Mouse (Mus musculus) lung, postnatal 0 days (tissue): ENCODE measurements around the gene 6030408B16Rik. TPM values are rescaled to one million over a fixed set of nuclear protein-coding genes. Genes with fewer than 3 reads are reported as not detected.

Experiments
- ATAC-seq: fragments of 200-750 bp; cut with Nextera tagmentation; 2 replicates; pipeline ENCODE4 v1.8.0; 2017; ENCODE audit warnings: moderate library complexity
- DNase-seq: peaks from one replicate; pipeline ENCODE4 v3.0.0-alpha.2; 2016; ENCODE audit warnings: low spot score
- H3K27ac ChIP-seq: fragments of 300-500 bp; sonication (generic); 2 replicates; pipeline ENCODE4 v1.5.1; 2014; ENCODE audit warnings: antibody characterized with exemption, mild to moderate bottlenecking, low read length, mixed read lengths
- H3K27me3 ChIP-seq: fragments of 300-500 bp; sonication (generic); replicated peaks from 2 replicates; pipeline ENCODE4 v1.6.1; 2014; ENCODE audit warnings: low read length, mixed read lengths; ENCODE audit not compliant: insufficient read depth
- H3K36me3 ChIP-seq: fragments of 300-500 bp; sonication (generic); 2 replicates; pipeline ENCODE4 v1.6.1; 2014; ENCODE audit warnings: low read length, mixed read lengths; ENCODE audit not compliant: insufficient read depth
- H3K4me1 ChIP-seq: fragments of 300-500 bp; sonication (generic); 2 replicates; pipeline ENCODE4 v1.6.1; 2014; ENCODE audit warnings: antibody characterized with exemption, low read depth, low read length, mixed read lengths; ENCODE audit not compliant: insufficient read depth
- H3K4me2 ChIP-seq: fragments of 300-500 bp; sonication (generic); replicated peaks from 2 replicates; pipeline ENCODE4 v1.6.1; 2014; ENCODE audit warnings: low read depth, mild to moderate bottlenecking, low read length, moderate library complexity, mixed read lengths
- H3K4me3 ChIP-seq: fragments of 300-500 bp; sonication (generic); 2 replicates; pipeline ENCODE4 v1.5.1; 2014; ENCODE audit warnings: low read depth, low read length
- H3K9ac ChIP-seq: fragments of 300-500 bp; sonication (generic); replicated peaks from 2 replicates; pipeline ENCODE4 v1.6.1; 2014; ENCODE audit warnings: low read depth, mild to moderate bottlenecking
- H3K9me3 ChIP-seq: fragments of 300-500 bp; sonication (generic); 2 replicates; pipeline ENCODE4 v1.6.1; 2016; ENCODE audit warnings: low read length, mixed read lengths
- CTCF ChIP-seq: IDR thresholded peaks from 2 replicates; pipeline ENCODE4 v1.5.1; 2016; ENCODE audit warnings: antibody characterized with exemption, mild to moderate bottlenecking
- EP300 ChIP-seq: IDR thresholded peaks from 2 replicates; pipeline ENCODE4 v1.6.1; 2016; ENCODE audit warnings: antibody characterized with exemption, mild to moderate bottlenecking, control low read depth
- WGBS: fragments of 180-500 bp; shearing (Covaris S2); extraction: QIAGEN DNeasy Blood & Tissue Kit; methylation state at CpG from one replicate; pipeline ENCODE4 v1.1.7; 2014; 5-methylcytosine and 5-hydroxymethylcytosine counted together
- polyA plus RNA-seq: library from polyadenylated mRNA; unstranded; fragments of >200 nt; fragmentation: Nextera tagmentation; extraction: Ambion mirVana; gene quantifications from 2 replicates; pipeline ENCODE4 v1.2.1, GENCODE M21; 2015

6030408B16Rik gene
- polyA plus RNA-seq, 1 experiment from 2014 or later, result 74.9 TPM

GRCm38 (mm10) chr15:101318889-101319765, 26.1 kb downstream of the 6030408B16Rik start:
- Histone ChIP-seq H3K9me3 (no peaks in the 10 kb centered on the region), H3K4me3 (no peak overlapping the region), H3K27ac (peak overlapping the region; percentile 9; the same call in 1 of the 2 replicates), H3K4me2 (no peak overlapping the region), H3K4me1 (no peaks in the 10 kb centered on the region; the same call in 1 of the 2 replicates), H3K27me3 (no peaks in the 10 kb centered on the region), H3K36me3 (no peaks in the 10 kb centered on the region), H3K9ac (no peak overlapping the region)
- WGBS, result 49% methylated on average over 14 of the region's 14 CpGs
- ATAC-seq (no peak), DNase-seq (no peak)
- TF ChIP-seq CTCF (no peak), EP300 (no peak)

GRCm38 (mm10) chr15:101320010-101320617, 27.1 kb downstream of the 6030408B16Rik start:
- TF ChIP-seq CTCF (no peak), EP300 (no peak)
- Histone ChIP-seq H3K9ac (no peak overlapping the region), H3K36me3 (no peaks in the 10 kb centered on the region), H3K9me3 (no peaks in the 10 kb centered on the region), H3K27ac (peak overlapping the region; percentile 43; the same call in 1 of the 2 replicates), H3K27me3 (no peaks in the 10 kb centered on the region), H3K4me2 (no peak overlapping the region), H3K4me3 (no peak overlapping the region), H3K4me1 (no peaks in the 10 kb centered on the region; the same call in 1 of the 2 replicates)
- ATAC-seq (no peak), DNase-seq (no peak)
- 58% methylated on average over 6 of the region's 6 CpGs for WGBS

DNA sequence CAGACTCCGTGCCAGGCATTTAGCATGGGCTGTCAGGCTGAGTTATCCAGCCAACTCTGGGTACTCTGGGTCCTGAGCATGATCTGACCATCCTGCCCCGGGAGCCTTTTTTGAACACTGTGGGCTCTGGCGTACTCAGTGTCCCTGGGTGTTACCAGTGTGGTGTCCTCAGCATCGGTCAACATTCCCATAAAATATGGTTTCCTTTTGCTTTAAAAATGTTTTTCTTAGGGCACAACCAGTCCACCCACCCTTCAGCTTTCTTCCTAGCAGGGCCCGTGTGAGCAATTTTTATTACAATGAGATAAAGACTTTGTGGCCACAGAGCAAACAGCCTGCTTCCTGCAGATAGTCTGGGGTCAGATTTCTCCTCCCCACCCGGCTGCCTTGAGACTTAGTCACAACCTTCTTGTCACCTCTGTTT, 27.6 kb downstream of the 6030408B16Rik start:
- ATAC-seq (peak; percentile 46), DNase-seq (peak; percentile 68)
- Histone ChIP-seq H3K9ac (no peak overlapping the region), H3K4me3 (no peak overlapping the region), H3K9me3 (no peaks in the 10 kb centered on the region), H3K4me2 (no peak overlapping the region), H3K36me3 (no peaks in the 10 kb centered on the region), H3K27ac (peak overlapping the region; percentile 43; the same call in 1 of the 2 replicates), H3K27me3 (no peaks in the 10 kb centered on the region), H3K4me1 (no peaks in the 10 kb centered on the region; the same call in 1 of the 2 replicates)
- TF ChIP-seq CTCF (no peak), EP300 (peak; percentile 94)
- WGBS, result 33% methylated on average over 6 of the region's 6 CpGs

- no peak for TF ChIP-seq CTCF
- no peak for TF ChIP-seq EP300
- no peaks in the 10 kb centered on the region; the same call in 1 of the 2 replicates for H3K4me1 ChIP-seq
- WGBS, result 22% methylated on average over 5 of the region's 5 CpGs
- no peak overlapping the region for H3K27ac ChIP-seq
- DNase-seq (no peak), ATAC-seq (no peak)
- no peak overlapping the region; the same call in 1 of the 2 replicates for H3K9ac ChIP-seq
- H3K4me2 ChIP-seq, result no peak overlapping the region
- no peaks in the 10 kb centered on the region for H3K36me3 ChIP-seq
- no peaks in the 10 kb centered on the region for H3K9me3 ChIP-seq
- H3K4me3 ChIP-seq, result no peak overlapping the region
- no peaks in the 10 kb centered on the region for H3K27me3 ChIP-seq
Observed at GRCm38 (mm10) chr15:101321126-101321525, 28.1 kb downstream of the 6030408B16Rik start.

GRCm38 (mm10) chr15:101322106-101322505, 29.1 kb downstream of the 6030408B16Rik start:
- TF ChIP-seq EP300, result no peak
- TF ChIP-seq CTCF, result no peak
- H3K36me3 ChIP-seq, result no peaks in the 10 kb centered on the region
- no peaks in the 10 kb centered on the region for H3K4me1 ChIP-seq
- H3K4me2 ChIP-seq, result no peak overlapping the region
- H3K9me3 ChIP-seq, result no peaks in the 10 kb centered on the region
- H3K4me3 ChIP-seq, result no peak overlapping the region
- DNase-seq (no peak), ATAC-seq (no peak)
- H3K27ac ChIP-seq, result no peak overlapping the region
- 80% methylated on average over 5 of the region's 5 CpGs for WGBS
- no peak overlapping the region for H3K9ac ChIP-seq
- no peaks in the 10 kb centered on the region for H3K27me3 ChIP-seq

GRCm38 (mm10) chr15:101322640-101323039, 29.6 kb downstream of the 6030408B16Rik start:
- TF ChIP-seq CTCF (no peak), EP300 (no peak)
- DNase-seq, result no peak
- WGBS, result 84% methylated on average over 7 of the region's 7 CpGs

More at GRCm38 (mm10) chr15:101322640-101323039, 29.6 kb downstream of the 6030408B16Rik start:
- H3K4me2 ChIP-seq, result no peak overlapping the region
- no peak overlapping the region for H3K9ac ChIP-seq
- no peaks in the 10 kb centered on the region for H3K27me3 ChIP-seq
- H3K4me1 ChIP-seq, result no peaks in the 10 kb centered on the region
- no peak overlapping the region for H3K27ac ChIP-seq
- no peak overlapping the region for H3K4me3 ChIP-seq
- no peak for ATAC-seq
- no peaks in the 10 kb centered on the region for H3K9me3 ChIP-seq
- H3K36me3 ChIP-seq, result no peaks in the 10 kb centered on the region
